Mouse (Mus musculus) kidney, embryonic 14.5 days (tissue): ENCODE measurements at regions not wholly inside any gene's neighbourhood (a gene's known extent, or its start where the extent isn't known, plus 50 kb on each side); places are given as distances from the start of the nearest gene placed in this dataset.

Experiments
- ATAC-seq: fragments of 200-750 bp; cut with Nextera tagmentation; 2 replicates; pipeline ENCODE4 v1.8.0; 2017; ENCODE audit warnings: moderate number of reproducible peaks, mild to moderate bottlenecking, moderate TSS enrichment, moderate library complexity; ENCODE audit not compliant: low FRiP score, low TSS enrichment
- H3K27ac ChIP-seq: fragments of 300-500 bp; sonication (generic); 2 replicates; pipeline ENCODE4 v1.5.1; 2014; ENCODE audit warnings: low read depth, mild to moderate bottlenecking, low read length, moderate library complexity, mixed read lengths
- H3K27me3 ChIP-seq: fragments of 300-500 bp; sonication (generic); 2 replicates; pipeline ENCODE4 v1.6.1; 2014; ENCODE audit warnings: mild to moderate bottlenecking, low read length; ENCODE audit not compliant: control insufficient read depth, insufficient read depth
- H3K36me3 ChIP-seq: fragments of 300-500 bp; sonication (generic); 2 replicates; pipeline ENCODE4 v1.6.1; 2014; ENCODE audit warnings: low read length, mixed read lengths; ENCODE audit not compliant: control insufficient read depth, insufficient read depth
- H3K4me1 ChIP-seq: fragments of 300-500 bp; sonication (generic); 2 replicates; pipeline ENCODE4 v1.6.1; 2014; ENCODE audit warnings: low read length, mixed read lengths; ENCODE audit not compliant: control insufficient read depth, insufficient read depth
- H3K4me2 ChIP-seq: fragments of 300-500 bp; sonication (generic); replicated peaks from 2 replicates; pipeline ENCODE4 v1.6.1; 2014; ENCODE audit warnings: low read depth, mild to moderate bottlenecking, low read length
- H3K4me3 ChIP-seq: fragments of 300-500 bp; sonication (generic); 2 replicates; pipeline ENCODE4 v1.5.1; 2014; ENCODE audit warnings: mild to moderate bottlenecking, low read length
- H3K9ac ChIP-seq: fragments of 300-500 bp; sonication (generic); 2 replicates; pipeline ENCODE4 v1.6.1; 2014; ENCODE audit warnings: low read depth, mild to moderate bottlenecking, low read length, moderate library complexity
- H3K9me3 ChIP-seq: fragments of 300-500 bp; sonication (generic); 2 replicates; pipeline ENCODE4 v1.6.1; 2016; ENCODE audit warnings: low read length; ENCODE audit not compliant: control insufficient read depth
- WGBS: fragments of 180-500 bp; shearing (Covaris S2); extraction: QIAGEN DNeasy Blood & Tissue Kit; methylation state at CpG from one replicate; pipeline ENCODE4 v1.1.7; 2014; 5-methylcytosine and 5-hydroxymethylcytosine counted together

GRCm38 (mm10) chr13:83201931-83202671 is 301.7 kb upstream of the Mef2c start:
- ATAC-seq = no peak

GRCm38 (mm10) chr13:83206622-83207021 is 297.2 kb upstream of the Mef2c start:
- no peaks in the 10 kb centered on the region for H3K36me3 ChIP-seq
- H3K27me3 ChIP-seq = no peaks in the 10 kb centered on the region
- no peak overlapping the region for H3K27ac ChIP-seq
- no peak overlapping the region for H3K9ac ChIP-seq
- ATAC-seq = no peak
- no peaks in the 10 kb centered on the region for H3K4me1 ChIP-seq
- no peak overlapping the region for H3K4me3 ChIP-seq
- H3K9me3 ChIP-seq = no peaks in the 10 kb centered on the region
- 75% methylated on average over 1 of the region's 1 CpGs for WGBS
- H3K4me2 ChIP-seq = no peak overlapping the region

More at GRCm38 (mm10) chr13:83201931-83202671, 301.7 kb upstream of the Mef2c start:
- H3K9ac ChIP-seq = no peak overlapping the region
- 78% methylated on average over 3 of the region's 3 CpGs for WGBS
- H3K4me2 ChIP-seq = no peak overlapping the region
- no peak overlapping the region for H3K27ac ChIP-seq
- no peaks in the 10 kb centered on the region for H3K36me3 ChIP-seq
- no peaks in the 10 kb centered on the region for H3K4me1 ChIP-seq
- H3K27me3 ChIP-seq = no peaks in the 10 kb centered on the region
- H3K4me3 ChIP-seq = no peak overlapping the region
- H3K9me3 ChIP-seq = no peaks in the 10 kb centered on the region

- ATAC-seq = no peak
- no peak overlapping the region for H3K27ac ChIP-seq
- no peaks in the 10 kb centered on the region for H3K27me3 ChIP-seq
- 93% methylated on average over 4 of the region's 4 CpGs for WGBS
- H3K4me1 ChIP-seq = no peaks in the 10 kb centered on the region
- no peaks in the 10 kb centered on the region for H3K36me3 ChIP-seq
- no peak overlapping the region for H3K4me2 ChIP-seq
- H3K9me3 ChIP-seq = no peaks in the 10 kb centered on the region
- H3K9ac ChIP-seq = no peak overlapping the region
- no peak overlapping the region for H3K4me3 ChIP-seq
Measured at GRCm38 (mm10) chr13:83207513-83207912, 296.3 kb upstream of the Mef2c start.

- ATAC-seq = no peak
- H3K36me3 ChIP-seq = no peaks in the 10 kb centered on the region
- no peak overlapping the region for H3K4me2 ChIP-seq
- H3K4me3 ChIP-seq = no peak overlapping the region
- no peaks in the 10 kb centered on the region for H3K9me3 ChIP-seq
- 86% methylated on average over 5 of the region's 5 CpGs for WGBS
- H3K27me3 ChIP-seq = no peaks in the 10 kb centered on the region
- no peaks in the 10 kb centered on the region for H3K4me1 ChIP-seq
- no peak overlapping the region for H3K27ac ChIP-seq
- H3K9ac ChIP-seq = no peak overlapping the region
Measured at GRCm38 (mm10) chr13:83208111-83208510, 295.7 kb upstream of the Mef2c start.

GRCm38 (mm10) chr13:83214811-83215210 is 289.0 kb upstream of the Mef2c start:
- no peak for ATAC-seq
- Histone ChIP-seq H3K9ac (no peak overlapping the region), H3K36me3 (no peaks in the 10 kb centered on the region), H3K9me3 (no peaks in the 10 kb centered on the region), H3K4me1 (no peaks in the 10 kb centered on the region), H3K4me2 (no peak overlapping the region), H3K27me3 (no peaks in the 10 kb centered on the region), H3K27ac (no peak overlapping the region), H3K4me3 (no peak overlapping the region)

GRCm38 (mm10) chr13:83216454-83216853 is 287.4 kb upstream of the Mef2c start:
- no peak overlapping the region for H3K27ac ChIP-seq
- no peak overlapping the region for H3K4me2 ChIP-seq
- no peaks in the 10 kb centered on the region for H3K36me3 ChIP-seq
- H3K9me3 ChIP-seq = no peaks in the 10 kb centered on the region
- H3K9ac ChIP-seq = no peak overlapping the region
- H3K27me3 ChIP-seq = no peaks in the 10 kb centered on the region
- no peak for ATAC-seq
- no peaks in the 10 kb centered on the region for H3K4me1 ChIP-seq
- WGBS = 91% methylated on average over 3 of the region's 3 CpGs
- no peak overlapping the region for H3K4me3 ChIP-seq

- H3K4me1 ChIP-seq = no peaks in the 10 kb centered on the region
- H3K27me3 ChIP-seq = no peaks in the 10 kb centered on the region
- H3K4me2 ChIP-seq = no peak overlapping the region
- no peak overlapping the region for H3K9ac ChIP-seq
- no peaks in the 10 kb centered on the region for H3K9me3 ChIP-seq
- H3K4me3 ChIP-seq = no peak overlapping the region
- no peaks in the 10 kb centered on the region for H3K36me3 ChIP-seq
- ATAC-seq = no peak
- WGBS = 95% methylated on average over 1 of the region's 1 CpGs
- no peak overlapping the region for H3K27ac ChIP-seq
Measured at GRCm38 (mm10) chr13:83252452-83252851, 251.4 kb upstream of the Mef2c start.

- H3K4me1 ChIP-seq = no peaks in the 10 kb centered on the region
- no peak overlapping the region for H3K27ac ChIP-seq
- ATAC-seq = peak; percentile 55; the same call in 1 of the 2 replicates
- H3K9ac ChIP-seq = no peak overlapping the region
- no peaks in the 10 kb centered on the region for H3K36me3 ChIP-seq
- WGBS = 72% methylated on average over 1 of the region's 1 CpGs
- H3K4me3 ChIP-seq = no peak overlapping the region
- no peaks in the 10 kb centered on the region for H3K27me3 ChIP-seq
- H3K4me2 ChIP-seq = no peak overlapping the region
- no peaks in the 10 kb centered on the region for H3K9me3 ChIP-seq
Measured at GRCm38 (mm10) chr13:83266591-83266990, 237.2 kb upstream of the Mef2c start.

GRCm38 (mm10) chr13:83268663-83269062 is 235.2 kb upstream of the Mef2c start:
- Histone ChIP-seq H3K27me3 (no peaks in the 10 kb centered on the region), H3K36me3 (no peaks in the 10 kb centered on the region), H3K4me3 (no peak overlapping the region), H3K9ac (no peak overlapping the region), H3K9me3 (no peaks in the 10 kb centered on the region), H3K4me2 (no peak overlapping the region), H3K4me1 (no peaks in the 10 kb centered on the region), H3K27ac (no peak overlapping the region)
- WGBS = 86% methylated on average over 3 of the region's 3 CpGs
- no peak for ATAC-seq
